Mouse (Mus musculus) heart, adult 2 months (tissue): ENCODE results near the gene Dnajc13.

Source experiments
- CTCF ChIP-seq: fragments of 200-600 bp; IDR thresholded peaks from 2 replicates; pipeline ENCODE4 v1.8.1; 2022; ENCODE audit warnings: antibody characterized with exemption, mild to moderate bottlenecking, moderate library complexity
- EP300 ChIP-seq: fragments of 200-500 bp; IDR thresholded peaks from 2 replicates; pipeline ENCODE4 v1.6.1; 2011; ENCODE audit warnings: low read depth, low read length, control low read depth; ENCODE audit not compliant: insufficient read depth
- POLR2A ChIP-seq: fragments of 200-500 bp; IDR thresholded peaks from 2 replicates; pipeline ENCODE4 v1.6.1; 2011; ENCODE audit warnings: mild to moderate bottlenecking, low read depth, low read length, control low read depth; ENCODE audit not compliant: insufficient read depth

DNA sequence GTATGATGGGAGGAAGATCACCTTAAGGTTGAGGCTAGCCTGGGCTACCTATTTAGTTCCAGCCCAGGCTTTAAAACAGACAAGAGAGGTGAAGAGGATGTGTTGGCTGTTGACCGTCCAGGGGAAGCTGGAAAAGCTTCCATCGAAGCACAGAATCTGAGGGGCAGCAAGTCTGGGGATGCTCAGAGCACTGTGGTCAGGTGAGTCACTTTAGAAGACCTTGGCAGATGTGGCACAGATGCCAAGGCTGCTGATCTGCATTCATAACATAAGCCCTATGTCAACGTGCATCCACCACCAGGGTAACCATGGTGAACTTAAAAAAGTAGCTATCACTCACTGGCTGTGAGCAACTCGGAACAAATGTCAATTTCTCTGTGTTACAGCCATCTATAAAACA, 11.0 kb downstream of the Dnajc13 start:
- TF ChIP-seq POLR2A: no peak
- TF ChIP-seq CTCF: no peak
- no peak for TF ChIP-seq EP300
